Mouse (Mus musculus) embryo, embryonic 11.5 days (tissue): ENCODE results near the gene Gcdh.

ENCODE experiments used
- DNase-seq: peaks from one replicate; pipeline ENCODE4 v3.0.0-alpha.2; 2012; ENCODE audit warnings: low read depth, low spot score

Gcdh gene

DNA sequence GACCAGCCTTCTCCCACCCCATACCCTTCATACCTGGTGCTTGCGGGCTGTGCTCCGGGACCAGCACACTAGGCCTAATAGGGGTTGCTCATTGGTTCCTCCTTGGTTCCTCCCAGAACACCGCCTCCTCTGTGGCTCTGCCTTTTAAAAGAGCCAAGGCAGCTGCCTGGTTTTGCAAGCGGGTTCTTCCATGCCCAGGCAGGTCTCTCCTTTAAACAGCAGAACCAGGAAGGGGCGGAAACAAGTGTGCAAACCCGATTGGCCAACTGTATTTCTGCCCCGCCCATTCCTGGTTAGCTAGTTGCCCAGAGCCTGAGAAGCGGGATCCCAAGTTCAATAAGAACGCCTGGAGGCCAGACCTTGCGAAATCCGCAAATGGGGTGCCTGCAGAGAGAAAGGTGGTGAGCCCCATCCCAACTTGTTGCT, at the start of gene Gcdh:
TSS of gene Gcdh (minus strand) at position 213 of the 426 bp plus-strand sequence.
- peak; percentile 82 for DNase-seq

DNA sequence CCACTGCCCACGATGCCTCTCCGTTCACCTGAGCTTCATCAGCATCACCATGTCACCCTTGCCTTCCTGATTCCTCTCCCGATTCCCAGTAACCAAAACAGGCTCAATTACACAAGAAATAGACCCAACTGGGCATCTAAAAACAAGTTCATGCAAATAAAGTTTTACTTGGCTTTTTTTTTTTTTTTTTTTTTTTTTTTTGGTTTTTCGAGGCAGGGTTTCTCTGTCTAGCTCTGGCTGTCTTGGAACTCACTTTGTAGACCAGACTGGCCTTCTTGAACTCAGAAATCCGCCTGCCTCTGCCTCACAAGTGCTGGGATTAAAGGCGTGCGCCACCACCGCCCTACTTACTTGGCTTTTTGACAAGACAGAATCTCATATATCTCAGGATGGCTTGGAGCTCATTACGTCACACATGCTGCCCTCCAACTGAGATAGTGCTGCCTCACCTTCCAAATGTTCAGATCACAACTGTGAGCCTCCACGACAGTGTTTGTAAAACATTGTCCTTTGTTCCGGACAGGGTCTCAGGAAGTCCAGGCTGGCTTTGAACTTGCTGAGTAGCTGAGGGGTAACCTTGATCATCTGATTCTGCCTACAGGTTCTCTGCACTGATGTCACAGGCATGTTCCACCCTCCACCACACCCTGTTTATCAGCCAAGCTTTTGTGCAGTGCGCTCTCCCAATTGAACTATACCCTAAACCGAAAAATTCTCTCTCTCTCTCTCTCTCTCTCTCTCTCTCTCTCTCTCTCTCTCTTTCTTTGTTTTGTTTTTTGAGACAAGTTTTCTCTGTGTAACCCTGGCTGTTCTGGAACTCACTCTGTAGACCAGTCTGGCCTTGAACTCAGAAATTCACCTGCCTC, 44.1 kb upstream of the Gcdh start:
- DNase-seq: no peak

DNA sequence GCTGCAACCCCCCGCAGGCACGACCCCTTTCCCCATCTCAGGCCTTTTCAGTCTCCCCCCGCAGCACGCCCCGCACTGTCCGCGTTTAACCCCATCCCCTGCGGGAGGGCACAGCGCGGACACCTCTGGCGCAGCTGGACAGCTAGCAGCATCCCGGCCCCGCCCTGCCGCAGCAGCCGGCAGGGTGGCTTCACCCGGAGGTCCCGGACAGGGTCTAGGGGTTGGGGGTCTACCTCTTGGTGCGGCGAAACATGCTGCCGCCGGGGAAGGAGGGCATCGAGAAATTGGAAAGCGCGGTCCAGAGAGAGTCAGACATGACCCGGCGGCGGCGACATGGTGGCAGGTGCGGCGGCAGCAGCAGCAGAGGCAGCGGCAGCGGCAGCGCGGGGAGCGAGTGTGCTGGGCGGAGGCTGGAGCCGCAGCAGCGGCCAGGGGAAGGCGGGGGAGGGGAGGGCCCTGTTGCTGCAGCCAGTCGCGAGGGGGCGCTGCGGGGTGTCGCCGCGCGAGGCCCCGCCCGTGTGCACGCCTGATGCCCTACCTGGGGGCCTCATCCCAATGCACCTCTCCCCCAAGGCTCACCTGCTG, 43.3 kb upstream of the Gcdh start, which contains the start of gene Mast1:
TSS of gene Mast1 (minus strand) at position 398 of the 585 bp plus-strand sequence.
- DNase-seq: no peak

DNA sequence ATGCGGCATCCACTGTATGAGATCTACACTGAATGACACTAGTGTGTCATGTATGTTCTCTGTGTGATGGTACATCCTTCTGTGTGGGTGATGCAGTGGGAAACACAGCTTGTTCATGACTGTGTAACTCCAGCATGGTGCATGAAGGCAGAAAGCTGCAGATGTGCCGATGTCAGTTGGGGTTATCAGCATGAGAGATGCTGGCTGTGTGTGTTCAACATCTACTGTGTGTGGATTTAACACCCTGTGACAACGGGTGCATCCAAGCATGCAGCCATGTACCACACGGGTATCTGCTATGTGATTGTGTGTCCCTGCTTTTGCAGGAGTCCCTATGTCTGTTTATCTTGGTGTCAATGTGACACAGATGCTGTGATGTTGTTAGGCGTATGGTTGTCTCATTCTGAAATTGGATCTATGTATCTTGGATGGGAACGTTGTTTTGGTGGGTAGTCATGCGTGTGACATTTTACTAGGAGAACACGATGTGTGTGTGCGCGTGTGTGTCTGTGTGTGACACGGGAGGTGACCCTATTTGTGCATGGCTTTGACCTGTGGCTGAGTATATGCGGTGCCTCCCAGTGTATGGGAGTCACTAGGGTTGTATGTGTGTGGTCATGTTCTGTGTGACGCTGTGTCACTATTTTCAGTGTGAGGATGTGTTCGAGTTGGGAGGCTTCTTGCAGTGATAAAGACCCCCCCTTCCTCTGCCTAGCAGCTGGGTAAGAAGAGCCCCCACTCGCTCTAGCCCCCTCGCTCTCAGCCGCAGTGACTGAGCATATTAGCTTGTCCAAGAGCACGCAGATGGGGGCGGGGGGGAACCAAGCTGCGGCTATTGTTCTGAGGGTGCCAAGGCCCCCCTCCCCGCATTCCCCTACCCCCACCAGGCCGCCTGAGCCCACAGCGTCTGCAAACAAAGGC, 42.6 kb upstream of the Gcdh start:
- DNase-seq: no peak

DNA sequence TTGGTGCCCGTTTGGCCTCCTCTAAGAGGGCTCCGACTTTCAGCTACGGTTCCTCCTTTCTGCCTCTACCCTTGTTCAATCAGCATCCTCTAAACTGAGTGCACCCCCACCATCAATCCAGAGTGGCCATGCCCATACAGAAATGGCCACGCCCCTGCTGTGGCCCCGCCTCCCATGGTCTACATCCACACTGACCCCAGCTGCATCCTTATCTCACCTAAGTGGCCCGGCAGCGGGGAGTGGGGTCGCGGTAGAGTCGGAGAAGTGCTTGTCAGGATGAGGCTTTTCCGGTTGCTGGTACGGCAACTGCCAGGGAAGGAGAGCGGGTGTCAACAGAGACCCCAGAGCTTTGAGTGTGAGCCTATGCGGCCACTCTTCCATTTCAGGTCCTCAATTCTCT, 41.8 kb upstream of the Gcdh start:
- no peak for DNase-seq

DNA sequence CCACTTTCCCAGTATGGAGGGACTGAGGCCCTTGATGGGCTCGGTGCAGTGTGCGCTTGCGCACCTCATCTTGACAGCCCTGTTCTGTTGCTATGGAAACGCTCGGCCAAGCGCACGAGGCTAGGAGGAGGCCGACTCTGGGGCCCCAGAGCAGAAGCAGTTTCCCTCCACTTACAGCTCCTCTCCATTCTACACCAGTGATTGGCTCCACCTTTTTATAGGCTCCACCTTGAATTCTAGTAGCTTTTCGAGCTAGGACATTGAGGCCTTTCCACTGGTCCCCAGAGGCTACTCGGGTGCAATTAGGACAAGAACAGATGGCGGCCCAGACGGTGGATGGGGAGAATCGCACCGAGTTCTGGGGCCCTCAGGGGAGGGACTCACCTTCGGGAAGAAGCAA, 41.1 kb upstream of the Gcdh start:
- DNase-seq: peak; percentile 64

DNA sequence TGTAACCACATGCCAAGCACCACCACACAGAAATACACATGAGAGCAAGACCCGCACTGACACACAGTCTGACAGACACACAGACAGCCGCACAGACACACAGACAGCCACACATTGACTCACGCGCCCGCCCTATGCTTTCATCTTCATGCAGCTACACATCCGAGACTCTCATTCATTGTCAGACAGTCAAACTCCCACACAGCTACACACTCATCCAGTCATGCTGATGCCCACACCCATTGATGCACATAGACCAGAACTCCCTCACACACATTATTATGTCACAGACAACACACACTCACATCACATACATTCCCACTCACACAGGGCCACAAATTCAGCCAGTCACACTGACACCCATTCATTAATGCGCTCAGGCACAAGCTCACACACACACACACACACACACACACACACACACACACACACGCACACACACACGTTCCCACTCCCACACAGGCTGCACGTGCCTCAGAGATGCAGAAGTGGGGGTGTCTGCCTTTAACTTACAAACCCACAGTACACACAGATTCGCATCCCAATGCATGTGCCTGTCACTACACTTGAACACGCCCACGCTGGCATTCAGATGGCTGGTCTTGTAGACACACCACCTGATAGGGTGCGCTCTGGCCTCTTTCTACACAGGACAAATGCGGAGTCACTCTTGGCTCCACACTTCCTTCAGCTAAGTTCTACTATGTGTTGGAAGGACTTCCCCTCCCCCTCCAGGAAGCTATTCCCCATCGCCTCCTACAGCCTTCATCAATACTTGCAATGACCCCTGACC, 40.2 kb upstream of the Gcdh start:
- DNase-seq: no peak

DNA sequence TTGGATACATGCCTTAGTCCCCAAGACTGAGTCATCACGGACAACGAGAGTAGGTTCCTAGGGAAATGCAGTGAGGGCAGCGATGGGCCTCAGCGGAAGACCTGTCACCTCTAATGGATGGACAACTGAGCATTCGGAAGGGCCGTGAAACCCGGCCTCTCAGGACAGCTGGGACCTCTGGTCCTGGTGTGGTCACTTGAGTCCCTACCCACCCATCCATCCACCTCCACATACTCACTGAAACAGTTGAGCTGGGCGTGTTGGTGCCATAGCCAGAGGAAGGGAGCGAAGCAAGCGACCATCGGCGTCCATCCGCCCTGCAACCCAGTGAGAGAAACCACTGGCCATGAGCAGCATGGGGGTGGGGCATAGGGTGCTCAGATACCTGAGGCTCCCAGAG, 36.9 kb upstream of the Gcdh start:
- DNase-seq: no peak

DNA sequence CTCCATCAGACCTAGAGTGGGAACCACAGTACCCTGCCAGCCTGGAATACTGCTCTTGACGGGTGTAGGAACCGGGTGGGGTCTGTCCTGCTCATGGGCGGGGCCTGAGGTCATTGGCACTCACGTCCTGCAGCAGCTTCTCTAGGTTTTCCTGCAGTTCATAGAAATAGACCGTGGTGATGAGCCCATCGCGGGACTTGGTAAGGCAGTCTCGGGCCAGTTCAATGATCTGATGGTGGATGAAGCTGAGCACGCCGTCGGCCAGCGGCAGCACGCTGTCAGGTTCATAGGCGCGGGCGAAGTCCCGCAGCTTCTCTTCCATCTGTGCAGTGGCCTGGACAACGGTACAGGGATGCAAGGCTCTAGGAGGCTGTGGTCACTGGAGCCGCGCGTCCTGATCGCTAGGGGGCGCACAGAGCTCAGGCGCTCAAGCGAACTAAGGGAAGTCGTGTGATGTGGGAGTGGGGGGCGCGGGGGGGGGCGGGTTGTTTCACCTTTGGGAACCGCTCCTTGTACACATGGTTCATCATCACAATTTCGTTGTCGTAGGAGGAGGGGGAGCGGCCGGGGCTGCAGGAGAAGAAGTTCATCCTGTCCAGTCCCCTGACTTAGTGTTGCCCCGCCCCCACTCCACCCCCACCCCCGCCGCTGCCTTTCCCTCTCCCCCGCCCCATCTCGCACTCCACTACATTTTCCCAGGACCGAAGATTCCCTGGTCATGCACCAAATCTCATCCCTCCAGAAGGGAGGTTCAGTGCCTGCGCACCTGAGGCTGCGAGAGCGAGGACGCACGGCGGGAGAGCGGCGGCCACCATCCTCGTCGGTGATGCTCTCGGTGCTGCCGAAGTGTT, 35.0 kb upstream of the Gcdh start:
- DNase-seq: no peak

DNA sequence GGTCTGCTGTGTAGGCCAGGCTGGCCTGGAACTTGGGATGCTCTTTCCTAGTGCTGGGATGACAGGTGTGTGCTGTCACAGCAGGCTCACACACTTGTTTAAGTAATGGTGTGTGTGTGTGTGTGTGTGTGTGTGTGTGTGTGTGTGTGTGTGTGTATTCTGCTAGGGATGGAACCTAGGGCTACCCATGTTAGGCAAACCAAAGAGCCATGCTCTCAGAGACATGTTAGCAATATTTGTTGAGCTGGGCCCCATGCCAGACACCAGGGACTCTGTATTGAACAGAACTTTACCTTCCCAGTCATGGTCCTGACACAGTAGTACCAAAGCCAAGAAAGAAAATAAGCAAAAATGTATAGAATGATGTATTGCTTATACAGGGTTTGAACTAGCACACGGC, 33.8 kb upstream of the Gcdh start:
- DNase-seq: no peak

DNA sequence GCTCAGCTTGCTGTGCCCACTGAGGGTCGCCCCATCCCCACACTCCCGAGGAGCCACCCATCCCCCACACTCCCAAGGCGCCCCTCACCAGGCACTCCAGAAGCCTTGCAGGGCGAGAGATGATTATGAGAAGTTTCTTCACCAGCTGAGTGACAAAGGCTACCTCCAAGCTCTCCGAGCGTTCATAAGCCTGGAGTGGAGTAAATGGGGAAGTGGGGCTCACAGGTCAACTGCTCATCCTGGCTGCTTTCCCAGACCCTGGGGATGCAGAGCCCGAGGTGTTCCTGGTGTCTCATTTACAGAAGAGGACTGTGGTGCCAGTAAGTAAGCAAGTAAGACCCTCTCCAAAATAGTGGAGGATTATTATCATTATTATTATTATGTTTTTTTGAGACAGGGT, 31.8 kb upstream of the Gcdh start:
- no peak for DNase-seq

DNA sequence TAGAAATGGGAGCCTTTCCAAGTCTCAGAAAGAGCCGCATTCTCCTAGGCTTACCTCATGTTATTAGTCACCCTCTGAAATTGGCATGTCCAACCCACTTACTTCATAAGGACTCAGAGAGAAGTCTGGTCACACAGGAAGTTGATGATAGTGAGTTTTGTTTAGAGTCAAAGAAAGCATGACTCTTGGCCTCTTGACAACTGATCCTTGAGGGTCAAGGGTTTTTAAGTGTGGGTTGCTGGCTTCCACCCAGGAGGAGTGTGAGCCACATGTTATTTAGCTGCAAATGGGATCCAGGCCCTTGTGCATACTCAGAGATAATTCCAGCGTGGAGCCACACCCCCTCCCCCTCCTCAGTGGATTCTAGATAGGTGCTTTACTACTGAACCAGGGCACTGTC, 27.9 kb upstream of the Gcdh start:
- DNase-seq: no peak

DNA sequence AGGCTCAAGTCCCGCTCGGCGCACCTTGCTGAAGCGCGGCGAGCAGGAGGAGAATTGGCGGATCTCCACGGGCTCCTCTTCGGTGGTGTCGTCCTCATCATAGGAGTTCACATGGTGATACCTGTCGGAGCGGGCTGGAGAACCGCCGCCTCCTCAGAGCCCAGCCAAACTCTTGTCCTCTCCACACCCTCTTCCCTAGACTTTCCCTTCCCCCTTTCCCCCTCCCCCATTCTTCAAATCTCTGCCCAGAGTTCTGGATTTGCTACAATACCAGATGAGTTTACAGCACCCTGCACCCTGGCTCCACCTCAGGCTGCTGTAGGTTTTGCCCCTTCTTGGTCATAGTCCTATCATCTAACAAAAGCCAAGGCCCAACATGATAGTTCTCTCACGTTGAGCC, 24.9 kb upstream of the Gcdh start:
- no peak for DNase-seq

DNA sequence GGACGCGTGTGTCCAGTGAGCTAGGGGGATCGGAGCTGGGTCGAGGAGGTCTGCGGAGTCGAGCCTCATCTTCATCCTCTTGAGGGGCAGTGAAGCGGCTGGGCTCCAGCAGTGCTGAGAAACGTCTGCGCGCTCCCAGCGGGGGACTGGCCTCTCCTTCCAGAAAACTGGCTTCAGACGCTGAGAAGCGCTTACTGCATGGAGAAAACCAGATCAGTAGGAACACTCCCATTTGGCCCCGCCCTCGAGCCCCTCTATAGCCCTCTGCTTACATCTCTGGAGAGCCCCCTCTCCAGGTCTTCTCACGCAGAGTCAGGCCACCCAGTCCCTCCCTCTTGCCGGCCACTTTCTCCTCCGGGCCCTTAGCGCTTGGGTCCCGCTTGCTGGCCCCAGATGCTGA, 24.1 kb upstream of the Gcdh start:
- no peak for DNase-seq

DNA sequence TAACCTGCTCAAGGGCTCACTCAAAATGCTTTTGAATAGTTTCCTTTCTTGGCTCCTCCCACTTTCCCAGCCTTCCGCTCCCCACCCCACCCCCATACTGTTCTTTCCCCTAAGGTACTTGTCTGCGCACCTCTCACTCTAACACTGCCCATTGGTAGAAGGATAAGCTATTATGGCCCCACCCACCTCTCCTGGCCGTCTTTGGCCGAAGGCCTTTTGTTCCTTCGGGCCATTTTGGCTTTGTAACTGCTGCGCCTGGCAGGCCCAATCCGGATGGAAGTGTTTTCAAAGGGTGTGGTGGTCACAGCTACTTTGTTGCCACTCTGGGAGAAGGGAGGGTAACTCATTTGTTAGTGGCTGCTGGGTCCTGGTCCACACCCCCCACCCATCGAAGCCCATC, 21.5 kb upstream of the Gcdh start:
- DNase-seq: no peak

DNA sequence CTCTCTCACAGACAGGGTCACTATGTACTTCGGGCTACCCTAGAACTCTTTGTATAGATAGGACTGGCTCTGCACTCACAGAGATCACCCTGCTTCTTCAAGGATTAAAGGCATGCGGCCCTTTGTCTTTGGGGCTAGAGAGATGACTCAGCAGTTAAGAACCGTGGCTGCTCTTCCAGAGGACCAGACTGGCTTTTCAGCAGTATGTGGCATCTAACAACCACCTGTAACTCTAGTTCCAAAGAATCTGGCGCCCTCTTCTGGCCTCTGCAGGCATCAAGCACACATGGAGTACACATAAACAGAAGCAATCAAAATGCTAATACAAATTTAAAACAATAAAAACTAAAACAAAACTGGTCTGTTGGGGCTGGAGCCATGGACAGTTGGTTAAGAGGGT, 20.2 kb upstream of the Gcdh start:
- no peak for DNase-seq

DNA sequence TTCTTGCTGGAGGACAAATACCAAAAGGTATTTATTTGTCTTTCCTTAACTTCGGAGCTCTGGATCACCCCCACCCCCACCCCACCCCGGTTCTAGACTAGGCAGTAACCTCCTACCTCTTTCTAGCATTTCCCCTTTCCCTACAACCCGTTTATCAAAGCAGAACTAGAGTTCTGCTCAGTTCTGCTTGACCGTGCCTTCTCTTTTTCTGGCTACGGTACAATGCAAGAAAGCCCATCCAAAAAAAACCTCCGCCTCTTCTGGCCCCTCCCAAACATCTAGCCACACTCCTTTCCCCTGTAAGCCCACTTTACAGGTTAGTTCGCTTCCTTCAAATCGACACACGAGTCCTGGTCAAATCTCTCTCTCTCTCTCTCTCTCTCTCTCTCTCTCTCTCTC, 19.8 kb upstream of the Gcdh start:
- no peak for DNase-seq

DNA sequence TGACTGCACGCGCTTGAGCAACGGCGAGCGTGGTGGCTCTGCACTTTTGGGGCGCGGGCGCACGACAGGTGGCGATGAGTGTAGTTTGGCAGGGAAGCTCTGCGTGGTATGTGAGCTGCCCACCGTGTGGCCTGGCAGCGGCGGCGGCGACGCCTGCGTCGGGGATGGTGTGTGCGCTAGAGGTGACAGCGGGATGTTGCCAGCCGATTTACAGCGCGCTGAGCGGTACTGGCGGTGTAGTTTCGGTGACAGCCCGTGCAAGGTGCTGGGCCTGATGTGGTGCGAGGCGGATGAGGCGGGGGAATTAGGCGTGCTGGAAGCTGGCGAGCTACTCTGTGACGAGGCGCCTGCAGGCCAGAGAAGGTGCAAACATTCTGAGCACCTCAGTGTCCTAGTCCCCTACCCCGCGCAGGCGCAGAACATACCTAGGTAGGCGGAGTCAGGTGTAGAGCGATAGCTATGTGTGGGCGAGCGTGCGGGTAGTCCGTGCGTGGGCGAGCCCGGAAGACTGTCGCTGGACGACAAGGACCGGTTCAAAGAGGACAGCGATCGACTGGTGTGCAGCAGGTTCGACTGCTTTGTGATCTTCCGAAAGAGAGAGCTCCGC, 19.3 kb upstream of the Gcdh start:
- DNase-seq: no peak

DNA sequence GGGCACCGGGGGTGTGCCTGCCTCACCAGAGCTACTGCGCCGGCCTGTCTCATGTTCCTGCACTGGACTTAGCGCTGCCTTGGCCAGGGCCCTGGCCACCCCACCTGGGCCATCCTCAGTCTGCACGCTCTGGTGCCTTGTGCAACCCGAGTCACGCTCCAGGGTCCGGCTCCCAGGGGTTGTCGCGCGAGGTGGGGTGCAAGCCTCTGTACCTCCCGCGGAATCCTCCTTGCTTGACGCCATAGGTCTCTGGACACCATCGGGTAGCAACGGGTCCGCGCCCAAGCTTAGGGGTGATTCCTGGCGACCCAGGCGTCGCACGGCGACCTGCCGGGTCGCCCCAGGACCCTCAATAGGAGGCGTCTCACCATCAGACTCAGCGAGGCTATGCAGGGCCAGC, 18.7 kb upstream of the Gcdh start:
- no peak for DNase-seq

DNA sequence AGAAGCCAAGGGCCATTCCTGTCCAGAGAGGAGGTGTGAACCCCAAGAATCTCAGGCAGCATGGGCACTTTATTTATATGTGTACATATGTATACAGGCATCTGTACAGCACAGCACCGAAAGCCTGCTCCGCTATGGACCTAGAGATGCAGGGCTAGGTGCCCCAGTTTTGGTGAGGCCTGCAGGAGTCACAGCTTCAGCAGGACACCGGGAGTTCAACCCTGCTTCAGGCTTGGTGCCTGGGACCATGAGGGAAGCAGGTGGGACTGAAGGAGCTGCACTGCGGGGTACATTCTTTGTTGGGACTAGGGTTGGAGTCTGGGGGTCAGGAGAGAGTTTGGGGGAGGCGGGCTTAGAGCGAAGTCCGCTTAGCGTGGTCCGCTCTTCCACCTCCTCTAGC, 18.1 kb upstream of the Gcdh start:
- DNase-seq: no peak
